Mouse (Mus musculus) hindbrain, embryonic 12.5 days (tissue): ENCODE results near the gene Entpd3. TPM values are rescaled to one million over a fixed set of nuclear protein-coding genes. Genes with fewer than 3 reads are reported as not detected.
A peak's percentile ranks its signal among the peaks of the same experiment; 100 is the strongest.
"Not testable (repeated sequence)": the region's sequence is repeated elsewhere in the genome, so short reads cannot be mapped to it uniquely, and the experiment has no call there.

Source experiments
- ATAC-seq: fragments of 200-750 bp; cut with Nextera tagmentation; 2 replicates; pipeline ENCODE4 v1.8.0; 2017; ENCODE audit warnings: moderate TSS enrichment; ENCODE audit not compliant: low FRiP score
- H3K27ac ChIP-seq: fragments of 300-500 bp; sonication (generic); 2 replicates; pipeline ENCODE4 v1.5.1; 2016; ENCODE audit warnings: mild to moderate bottlenecking
- H3K27me3 ChIP-seq: fragments of 300-500 bp; sonication (generic); 2 replicates; pipeline ENCODE4 v1.6.1; 2016; ENCODE audit warnings: mild to moderate bottlenecking
- H3K36me3 ChIP-seq: fragments of 300-500 bp; sonication (generic); 2 replicates; pipeline ENCODE4 v1.6.1; 2016; ENCODE audit warnings: mild to moderate bottlenecking
- H3K4me1 ChIP-seq: fragments of 300-500 bp; sonication (generic); 2 replicates; pipeline ENCODE4 v1.6.1; 2016
- H3K4me2 ChIP-seq: fragments of 300-500 bp; sonication (generic); replicated peaks from 2 replicates; pipeline ENCODE4 v1.6.1; 2016; ENCODE audit warnings: mild to moderate bottlenecking
- H3K4me3 ChIP-seq: fragments of 300-500 bp; sonication (generic); 2 replicates; pipeline ENCODE4 v1.5.1; 2016; ENCODE audit warnings: mild to moderate bottlenecking
- H3K9ac ChIP-seq: fragments of 300-500 bp; sonication (generic); 2 replicates; pipeline ENCODE4 v1.6.1; 2016; ENCODE audit warnings: mild to moderate bottlenecking, moderate library complexity
- H3K9me3 ChIP-seq: fragments of 300-500 bp; sonication (generic); replicated peaks from 2 replicates; pipeline ENCODE4 v1.6.1; 2016; ENCODE audit warnings: mild to moderate bottlenecking
- WGBS: fragments of 180-500 bp; shearing (Covaris S2); methylation state at CpG from one replicate; pipeline ENCODE4 v1.1.7; 2016; 5-methylcytosine and 5-hydroxymethylcytosine counted together
- polyA plus RNA-seq: library from polyadenylated mRNA; unstranded; fragments of >200 nt; fragmentation: Nextera tagmentation; extraction: Ambion mirVana; gene quantifications from 2 replicates; pipeline ENCODE4 v1.2.1, GENCODE M21; 2016

The Entpd3 gene
- polyA plus RNA-seq, 1 experiment from 2014 or later: 1.3 TPM

DNA sequence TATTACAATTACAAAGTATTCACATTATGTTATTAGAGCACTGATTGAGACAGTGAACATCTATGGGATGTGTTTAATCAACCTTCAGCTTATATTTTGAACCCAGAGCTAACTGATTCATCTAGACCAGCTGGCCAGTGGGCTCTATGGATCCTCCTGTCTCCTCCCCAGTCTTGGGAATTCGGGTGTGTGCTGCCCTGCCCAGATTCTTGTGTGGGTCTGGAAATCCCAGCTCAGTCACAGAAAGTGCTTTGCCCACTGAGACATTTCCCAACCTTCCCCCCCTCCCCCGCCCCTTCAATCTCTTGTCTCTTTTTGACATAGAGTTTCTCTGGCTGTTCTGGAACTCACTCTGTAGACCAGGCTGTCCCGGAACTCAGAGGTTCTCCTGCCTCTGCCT is 20.7 kb upstream of the Entpd3 start:
- H3K27me3 ChIP-seq: no peaks in the 10 kb centered on the region
- WGBS: 79% methylated on average over 3 of the region's 3 CpGs
- H3K9ac ChIP-seq: no peak overlapping the region
- ATAC-seq: no peak
- H3K4me2 ChIP-seq: no peak overlapping the region
- no peaks in the 10 kb centered on the region for H3K36me3 ChIP-seq
- no peaks in the 10 kb centered on the region for H3K4me1 ChIP-seq
- no peak overlapping the region for H3K4me3 ChIP-seq
- no peaks in the 10 kb centered on the region for H3K9me3 ChIP-seq
- H3K27ac ChIP-seq: no peak overlapping the region

DNA sequence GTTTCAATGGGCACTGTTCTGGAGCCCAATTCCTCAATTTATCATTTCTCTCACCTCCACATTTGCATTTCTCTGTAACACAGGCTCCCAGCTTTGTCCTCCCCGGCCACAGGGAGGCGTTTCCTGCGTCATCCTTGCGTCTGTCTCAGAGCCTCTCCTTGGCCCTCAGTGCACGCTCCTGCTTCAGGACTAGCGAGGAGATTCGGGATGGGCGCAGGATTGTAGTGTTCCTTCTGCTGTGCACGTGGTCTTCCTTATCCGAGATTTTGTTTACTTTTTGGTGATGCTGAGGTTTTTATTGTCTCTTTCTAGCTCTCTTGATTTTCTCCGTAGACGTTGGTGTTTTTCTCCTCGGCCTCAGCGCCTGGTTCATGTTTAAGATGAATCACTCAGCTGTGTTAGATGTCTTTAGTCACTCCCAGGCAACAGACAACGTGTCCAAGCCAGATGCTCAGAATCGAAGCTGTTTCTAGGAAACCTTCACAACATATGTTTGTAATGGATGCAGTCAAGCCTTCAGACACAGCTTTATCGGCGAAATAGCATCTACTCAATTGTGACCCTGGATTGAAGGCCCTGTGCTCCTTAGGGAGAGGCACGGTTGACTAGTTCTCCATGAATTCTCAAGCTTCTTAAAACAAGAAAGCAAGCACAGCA is 20.0 kb upstream of the Entpd3 start:
- ATAC-seq: no peak; the same call in 1 of the 2 replicates
- WGBS: 54% methylated on average over 19 of the region's 19 CpGs
- H3K4me2 ChIP-seq: 0 out of 2 replicates have a peak overlapping the region, but pooled peaks have one; percentile 15
- no peaks in the 10 kb centered on the region for H3K36me3 ChIP-seq
- no peak overlapping the region for H3K9ac ChIP-seq
- no peaks in the 10 kb centered on the region for H3K27me3 ChIP-seq
- no peak overlapping the region for H3K27ac ChIP-seq
- no peaks in the 10 kb centered on the region for H3K4me1 ChIP-seq
- no peak overlapping the region for H3K4me3 ChIP-seq
- H3K9me3 ChIP-seq: no peaks in the 10 kb centered on the region

DNA sequence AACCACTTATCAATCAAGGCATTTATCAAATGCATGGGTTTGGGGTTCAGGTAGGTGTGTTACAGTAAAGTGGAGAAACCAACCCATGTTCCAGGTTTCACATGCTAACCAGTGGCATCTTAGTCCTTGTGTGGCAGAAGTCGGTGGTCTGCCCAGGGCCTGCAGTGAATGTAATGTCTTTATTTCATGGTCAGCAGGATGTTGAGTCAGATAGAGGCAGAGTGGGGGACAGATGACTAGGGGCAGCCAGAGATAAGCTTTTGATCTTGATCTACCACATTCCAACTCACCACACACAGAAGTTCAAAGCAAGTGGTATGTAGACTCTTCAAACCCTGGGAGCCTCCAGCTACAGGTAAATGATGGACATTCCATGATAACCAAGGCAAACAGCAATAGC is 18.5 kb upstream of the Entpd3 start:
- Histone ChIP-seq H3K27me3 (no peaks in the 10 kb centered on the region), H3K36me3 (no peaks in the 10 kb centered on the region), H3K9me3 (no peaks in the 10 kb centered on the region), H3K4me2 (no peak overlapping the region), H3K9ac (no peak overlapping the region), H3K4me1 (no peaks in the 10 kb centered on the region), H3K27ac (no peak overlapping the region), H3K4me3 (no peak overlapping the region)
- ATAC-seq: no peak
- WGBS: 100% methylated on average over 1 of the region's 1 CpGs

DNA sequence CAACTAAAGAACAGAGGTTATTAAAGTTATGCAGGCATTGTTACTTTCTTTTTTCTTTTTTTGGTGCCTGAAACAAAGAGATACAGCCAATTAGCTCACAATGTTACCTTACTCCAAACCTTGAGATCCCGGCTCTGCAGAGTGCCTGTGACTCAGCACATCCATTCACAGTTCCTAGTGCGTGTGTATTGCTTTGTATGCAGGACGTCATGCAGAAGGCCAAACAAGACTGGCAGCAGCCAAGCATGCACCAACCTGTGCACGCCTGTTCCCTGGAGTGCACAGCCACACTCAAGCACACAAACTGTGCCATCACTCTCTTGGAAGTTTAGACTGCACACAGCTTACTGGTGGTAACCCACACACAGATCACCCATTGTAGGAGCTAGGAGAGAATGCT is 12.3 kb upstream of the Entpd3 start:
- Histone ChIP-seq H3K36me3 (no peaks in the 10 kb centered on the region), H3K4me1 (no peaks in the 10 kb centered on the region), H3K9me3 (no peaks in the 10 kb centered on the region), H3K4me2 (no peak overlapping the region), H3K27me3 (no peaks in the 10 kb centered on the region), H3K4me3 (no peak overlapping the region), H3K27ac (no peak overlapping the region), H3K9ac (no peak overlapping the region)
- ATAC-seq: no peak
- WGBS: 65% methylated on average over 4 of the region's 4 CpGs

DNA sequence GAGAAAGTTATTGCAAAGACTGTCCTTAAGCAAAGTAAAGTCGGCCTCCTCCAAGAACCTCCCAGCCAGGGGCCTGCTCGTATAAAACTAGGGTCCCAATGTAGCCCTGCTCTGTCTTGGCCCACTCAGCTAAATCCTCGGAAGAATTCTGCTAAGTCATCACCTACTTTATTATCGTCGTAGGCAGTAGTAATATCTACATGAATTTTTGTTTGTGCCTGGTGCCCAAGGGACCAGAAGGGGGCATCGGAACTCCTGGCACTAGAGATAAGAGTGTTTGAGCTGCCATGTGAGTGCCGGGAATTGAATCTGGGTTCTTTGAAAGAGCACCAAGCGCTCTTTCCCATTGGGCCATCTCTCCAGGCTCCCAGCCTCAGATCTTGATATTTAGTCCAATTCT is 11.7 kb upstream of the Entpd3 start:
- Histone ChIP-seq H3K4me2 (no peak overlapping the region), H3K4me1 (no peaks in the 10 kb centered on the region), H3K9me3 (no peaks in the 10 kb centered on the region), H3K9ac (no peak overlapping the region), H3K36me3 (no peaks in the 10 kb centered on the region), H3K27ac (no peak overlapping the region), H3K4me3 (no peak overlapping the region), H3K27me3 (no peaks in the 10 kb centered on the region)
- no peak for ATAC-seq
- 89% methylated on average over 8 of the region's 8 CpGs for WGBS

DNA sequence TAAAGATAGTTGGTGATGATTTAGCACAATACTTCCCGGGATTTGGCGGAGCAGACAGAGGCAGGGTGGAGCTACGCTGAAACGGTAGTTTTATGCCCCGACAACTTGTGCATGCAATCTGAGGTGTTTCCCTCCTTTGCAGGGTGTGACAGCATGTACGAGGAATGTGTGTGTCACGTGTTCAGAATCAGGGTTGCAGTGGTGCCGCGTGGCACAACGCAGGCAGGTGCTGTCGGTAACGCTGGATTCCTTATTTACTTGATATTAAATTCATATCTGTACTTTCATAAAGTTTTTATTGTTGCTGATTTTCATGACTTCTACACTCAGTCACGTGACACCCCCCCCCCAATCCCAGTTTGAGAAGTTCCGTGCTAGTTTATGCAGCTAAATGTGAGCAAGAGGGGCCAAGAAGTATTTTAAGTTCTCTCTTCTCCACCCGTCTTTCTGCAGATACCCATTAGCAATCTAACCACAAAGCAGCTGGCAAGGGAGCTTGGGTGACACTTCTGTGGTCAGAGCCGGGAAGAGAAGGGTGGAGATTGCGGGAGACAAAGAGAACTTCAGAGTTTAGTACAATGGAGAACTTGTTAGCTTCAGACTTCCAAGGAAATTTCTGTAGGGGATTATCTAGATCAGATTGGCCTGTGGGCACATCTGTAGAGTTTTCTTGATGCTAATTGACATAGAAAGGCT is 10.7 kb upstream of the Entpd3 start:
- Histone ChIP-seq H3K4me2 (no peak overlapping the region), H3K9me3 (no peaks in the 10 kb centered on the region), H3K27ac (no peak overlapping the region), H3K36me3 (no peaks in the 10 kb centered on the region; the same call in 1 of the 2 replicates), H3K4me1 (no peaks in the 10 kb centered on the region), H3K9ac (no peak overlapping the region), H3K27me3 (no peaks in the 10 kb centered on the region), H3K4me3 (no peak overlapping the region)
- ATAC-seq: no peak
- WGBS: 88% methylated on average over 17 of the region's 17 CpGs

DNA sequence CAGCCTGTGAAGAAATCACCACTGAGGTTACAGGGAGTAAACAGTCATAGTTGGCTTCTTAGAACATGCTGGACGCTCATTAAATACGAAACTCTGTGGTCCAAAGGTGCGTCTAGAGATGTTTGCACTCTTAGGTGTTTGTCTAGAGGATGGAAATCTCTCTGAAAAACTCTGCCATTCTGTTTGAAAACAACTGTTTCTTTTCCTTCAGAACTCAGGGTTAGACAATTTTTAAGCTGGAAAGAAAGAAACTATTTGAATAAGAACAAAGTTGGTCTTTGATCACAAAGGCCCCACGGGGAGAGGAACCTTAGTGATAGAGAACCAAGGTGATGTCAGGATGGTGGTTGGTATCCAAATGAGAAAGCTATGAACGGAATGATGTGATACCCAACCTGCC is 9.1 kb upstream of the Entpd3 start:
- Histone ChIP-seq H3K27ac (no peak overlapping the region), H3K27me3 (no peaks in the 10 kb centered on the region), H3K9me3 (no peaks in the 10 kb centered on the region), H3K9ac (no peak overlapping the region), H3K4me3 (no peak overlapping the region), H3K4me1 (no peaks in the 10 kb centered on the region), H3K4me2 (no peak overlapping the region), H3K36me3 (no peaks in the 10 kb centered on the region; the same call in 1 of the 2 replicates)
- WGBS: 90% methylated on average over 5 of the region's 5 CpGs
- ATAC-seq: no peak

DNA sequence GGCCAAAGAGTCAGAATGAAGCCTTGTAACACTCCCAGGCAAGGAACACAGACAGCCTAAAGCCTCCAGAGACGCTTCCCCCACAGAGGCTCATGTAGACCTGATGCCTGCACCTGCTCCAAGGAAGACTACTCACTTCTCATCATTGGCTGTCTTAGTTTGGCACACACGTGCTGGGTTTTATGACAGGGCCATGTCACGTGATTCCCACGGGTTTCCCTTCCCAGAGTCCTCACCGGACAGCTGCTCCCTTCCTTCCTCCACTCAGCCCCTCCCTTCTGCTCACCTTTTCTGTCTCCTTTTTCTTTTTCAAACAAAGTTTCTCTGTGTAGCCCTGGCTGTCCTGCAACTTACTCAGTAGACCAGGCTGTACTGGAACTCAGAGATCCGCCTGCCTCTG is 7.6 kb upstream of the Entpd3 start:
- WGBS: 84% methylated on average over 6 of the region's 6 CpGs
- no peak for ATAC-seq

DNA sequence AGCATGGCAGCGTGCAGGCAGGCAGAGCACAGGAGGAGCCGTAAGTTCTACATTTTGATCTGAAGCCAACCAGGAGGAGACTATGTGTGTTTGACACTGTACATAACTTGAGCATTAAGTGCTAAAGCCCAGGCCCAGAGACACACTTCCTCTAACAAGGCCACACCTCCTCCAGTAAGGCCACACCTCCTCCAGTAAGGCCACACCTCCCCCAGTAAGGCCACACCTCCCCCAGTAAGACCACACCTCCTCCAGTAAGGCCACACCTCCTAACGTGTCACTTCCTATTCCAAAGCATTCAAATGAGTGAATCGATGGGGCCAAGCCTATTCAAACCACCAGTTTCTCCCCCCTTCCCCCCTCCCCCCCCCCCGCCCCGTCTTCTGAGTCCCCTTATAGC is 6.9 kb upstream of the Entpd3 start:
- Histone ChIP-seq H3K4me2 (no peak overlapping the region), H3K9ac (no peak overlapping the region), H3K9me3 (no peaks in the 10 kb centered on the region), H3K4me3 (no peak overlapping the region), H3K27me3 (peaks cover 2% of the 10 kb centered on the region; the same call in 1 of the 2 replicates), H3K4me1 (no peaks in the 10 kb centered on the region), H3K36me3 (no peaks in the 10 kb centered on the region; the same call in 1 of the 2 replicates), H3K27ac (no peak overlapping the region)
- no peak for ATAC-seq
- WGBS: 96% methylated on average over 6 of the region's 6 CpGs

More for the DNA sequence above, 7.6 kb upstream of the Entpd3 start:
- Histone ChIP-seq H3K4me2 (no peak overlapping the region), H3K9ac (no peak overlapping the region), H3K36me3 (no peaks in the 10 kb centered on the region; the same call in 1 of the 2 replicates), H3K27me3 (no peaks in the 10 kb centered on the region), H3K27ac (no peak overlapping the region), H3K4me1 (no peaks in the 10 kb centered on the region), H3K9me3 (no peaks in the 10 kb centered on the region), H3K4me3 (no peak overlapping the region)

DNA sequence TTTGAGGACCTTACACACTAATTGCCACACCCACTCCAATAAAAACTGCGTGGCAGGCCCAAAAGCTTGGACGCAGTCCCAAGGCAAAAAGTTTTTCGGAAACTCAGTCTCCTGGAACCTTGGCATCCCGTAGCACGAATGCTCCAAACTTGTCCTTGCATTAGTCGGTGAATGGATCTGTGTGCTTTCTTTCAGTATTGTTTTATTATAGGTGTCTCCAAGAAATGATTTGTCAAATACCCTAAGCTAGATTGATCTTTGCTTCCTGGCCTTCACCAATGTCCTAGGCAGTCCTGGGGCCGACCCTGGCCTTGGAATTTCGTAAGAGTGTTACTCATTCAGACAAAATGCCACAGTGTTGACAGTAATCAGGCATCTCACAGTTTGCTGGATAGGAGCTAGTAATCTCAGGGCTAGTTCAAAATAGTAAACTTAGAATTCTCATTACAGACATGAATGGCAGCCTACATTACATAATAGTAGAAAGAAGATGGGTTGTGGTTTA is 6.1 kb upstream of the Entpd3 start:
- WGBS: 97% methylated on average over 8 of the region's 8 CpGs
- not testable (repeated sequence) for ATAC-seq

DNA sequence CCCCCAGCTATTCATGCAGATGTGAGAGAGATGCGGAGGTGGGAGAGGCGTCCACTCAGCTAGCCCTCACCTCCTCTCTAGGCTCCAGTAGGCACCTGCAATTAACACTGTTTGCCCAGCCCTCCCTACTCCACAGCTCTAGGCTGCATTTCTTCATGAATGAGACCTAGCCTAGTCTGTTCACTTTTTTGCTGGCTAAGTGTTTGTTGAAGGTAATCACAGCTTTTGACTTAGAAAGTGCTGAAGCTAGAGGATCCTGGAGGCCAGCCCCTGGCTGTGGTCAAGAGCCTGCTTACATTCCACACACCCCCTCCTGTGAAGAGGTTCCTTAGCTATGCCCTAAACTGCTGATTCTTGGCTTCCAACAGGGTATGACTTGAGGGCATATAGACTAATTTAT is 1.8 kb downstream of the Entpd3 start:
- Histone ChIP-seq H3K36me3 (no peaks in the 10 kb centered on the region), H3K4me2 (no peak overlapping the region), H3K4me3 (no peak overlapping the region), H3K9ac (no peak overlapping the region), H3K27me3 (peaks cover 43% of the 10 kb centered on the region), H3K27ac (no peak overlapping the region), H3K9me3 (no peaks in the 10 kb centered on the region), H3K4me1 (peaks cover 13% of the 10 kb centered on the region)
- 17% methylated on average over 2 of the region's 2 CpGs for WGBS
- no peak for ATAC-seq

More for the DNA sequence above, 6.1 kb upstream of the Entpd3 start:
- H3K36me3 ChIP-seq, H3K27ac ChIP-seq, H3K4me1 ChIP-seq, H3K4me3 ChIP-seq, H3K9me3 ChIP-seq, H3K4me2 ChIP-seq, H3K27me3 ChIP-seq, H3K9ac ChIP-seq: not testable (repeated sequence)

DNA sequence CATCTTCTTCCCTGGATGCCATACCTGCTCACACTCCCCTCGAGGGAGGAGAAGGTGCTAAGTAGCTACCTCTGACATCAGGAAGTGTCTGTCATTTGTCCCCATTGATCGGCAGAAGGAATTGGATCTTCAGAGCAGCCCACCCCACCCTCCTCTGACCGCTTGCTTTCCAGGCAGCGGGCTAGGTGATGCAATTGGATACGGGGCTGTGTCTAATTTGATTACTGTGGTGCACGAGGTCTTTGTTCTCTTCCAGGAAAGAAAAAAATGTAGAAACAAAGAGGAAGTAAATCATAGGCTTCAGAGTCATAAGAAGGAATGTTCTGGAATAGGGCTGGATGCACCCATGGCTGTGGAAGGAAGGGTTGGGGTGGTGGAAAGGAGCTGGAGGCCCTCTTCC is 2.6 kb downstream of the Entpd3 start:
- H3K27me3 ChIP-seq: peaks cover 43% of the 10 kb centered on the region
- H3K9me3 ChIP-seq: no peaks in the 10 kb centered on the region
- H3K4me1 ChIP-seq: peaks cover 18% of the 10 kb centered on the region
- no peak overlapping the region for H3K27ac ChIP-seq
- 16% methylated on average over 6 of the region's 6 CpGs for WGBS
- no peak overlapping the region for H3K9ac ChIP-seq
- H3K4me3 ChIP-seq: no peak overlapping the region
- H3K36me3 ChIP-seq: no peaks in the 10 kb centered on the region
- ATAC-seq: no peak
- H3K4me2 ChIP-seq: no peak overlapping the region

DNA sequence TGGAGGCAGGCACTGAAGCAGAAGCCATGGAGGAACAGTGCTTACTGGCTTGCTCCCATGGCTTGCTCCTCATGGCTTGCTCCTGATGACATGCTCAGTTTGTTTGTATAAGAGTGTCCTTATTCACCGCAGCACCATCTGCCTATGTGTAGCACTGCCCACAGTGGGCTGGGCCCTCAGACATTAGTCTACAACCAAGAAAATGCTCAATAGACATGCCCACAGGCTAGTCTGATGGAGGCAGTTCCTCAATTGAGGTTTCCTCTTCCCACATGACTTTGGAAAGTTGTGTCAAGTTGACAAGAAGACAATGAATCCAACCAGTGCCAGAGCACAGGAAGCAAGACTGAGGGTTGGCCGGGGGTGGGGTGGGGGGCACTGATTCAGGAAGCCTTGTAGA is 6.4 kb downstream of the Entpd3 start:
- Histone ChIP-seq H3K4me2 (no peak overlapping the region), H3K9ac (no peak overlapping the region), H3K27ac (no peak overlapping the region), H3K36me3 (no peaks in the 10 kb centered on the region), H3K4me1 (peaks cover 14% of the 10 kb centered on the region), H3K27me3 (peaks cover 10% of the 10 kb centered on the region), H3K4me3 (no peak overlapping the region), H3K9me3 (no peaks in the 10 kb centered on the region)
- no peak for ATAC-seq
- 84% methylated on average over 2 of the region's 2 CpGs for WGBS
